Mouse (Mus musculus) adrenal gland, postnatal 4 days (tissue): Measurements from ENCODE around the gene Wasf2. TPM values are rescaled to one million over a fixed set of nuclear protein-coding genes. Genes with fewer than 3 reads are reported as not detected.
"Not testable (repeated sequence)": the region's sequence is repeated elsewhere in the genome, so short reads cannot be mapped to it uniquely, and the experiment has no call there.

Source experiments
- DNase-seq, 2 experiments: peaks; one replicate each; pipeline ENCODE4 v3.0.0; 2021 to 2022; ENCODE audit warnings: low spot score in 2 of 2, mixed read lengths in 2 of 2
- total RNA-seq, 2 experiments: library from RNA; stranded (reverse); gene quantifications; 2 replicates each; pipeline ENCODE4 v1.2.3; 2021

The Wasf2 gene
- total RNA-seq, 2 experiments from 2014 or later, result 155 to 157 TPM

DNA sequence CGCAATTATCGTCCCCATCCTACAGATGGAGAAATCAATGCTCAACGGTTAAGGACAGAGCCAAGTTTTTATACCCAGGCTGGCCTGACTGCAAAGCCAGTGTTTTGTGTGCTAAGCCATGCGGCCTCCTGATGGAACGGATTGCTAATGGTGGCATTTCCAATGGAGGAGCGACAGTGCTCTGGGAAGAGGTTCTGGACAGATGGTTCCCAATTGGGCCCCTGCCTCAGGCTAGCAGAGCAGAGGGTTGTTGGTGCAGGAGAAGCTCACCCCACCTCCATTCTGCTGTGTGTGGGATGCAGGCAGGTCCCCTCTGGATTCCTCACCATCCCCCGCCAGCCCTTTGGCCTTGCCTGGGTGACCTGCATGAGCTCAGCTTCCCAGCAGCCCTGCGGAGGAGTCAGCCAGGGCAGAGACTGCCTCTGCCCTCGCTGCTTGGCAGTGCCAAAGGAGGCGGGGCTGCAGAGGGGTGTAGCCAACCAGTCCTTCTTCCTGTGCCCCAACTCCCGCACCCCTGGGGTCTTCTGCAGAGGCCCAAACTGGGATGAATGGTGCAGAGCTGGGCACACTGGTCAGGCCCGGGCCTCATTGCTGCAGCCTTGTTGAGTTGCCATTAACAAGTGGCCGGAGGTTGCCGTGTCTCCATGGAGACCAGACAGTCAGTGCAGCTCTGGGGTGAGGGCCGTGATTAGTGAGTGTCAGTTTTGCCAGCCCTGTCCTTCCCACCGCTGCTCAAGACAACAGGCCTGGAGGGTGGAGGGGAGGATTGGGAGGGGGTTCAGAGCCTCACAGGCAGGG is 35.2 kb upstream of the Wasf2 start:
- DNase-seq, result peak; percentile 56 to 68

- not testable (repeated sequence) for DNase-seq
Observed at GRCm38 (mm10) chr4:133095734-133096065, 34.6 kb upstream of the Wasf2 start.

GRCm38 (mm10) chr4:133096671-133097070 is 33.6 kb upstream of the Wasf2 start:
- not testable (repeated sequence) for DNase-seq

GRCm38 (mm10) chr4:133101751-133102150 is 28.6 kb upstream of the Wasf2 start:
- no peak for DNase-seq

DNA sequence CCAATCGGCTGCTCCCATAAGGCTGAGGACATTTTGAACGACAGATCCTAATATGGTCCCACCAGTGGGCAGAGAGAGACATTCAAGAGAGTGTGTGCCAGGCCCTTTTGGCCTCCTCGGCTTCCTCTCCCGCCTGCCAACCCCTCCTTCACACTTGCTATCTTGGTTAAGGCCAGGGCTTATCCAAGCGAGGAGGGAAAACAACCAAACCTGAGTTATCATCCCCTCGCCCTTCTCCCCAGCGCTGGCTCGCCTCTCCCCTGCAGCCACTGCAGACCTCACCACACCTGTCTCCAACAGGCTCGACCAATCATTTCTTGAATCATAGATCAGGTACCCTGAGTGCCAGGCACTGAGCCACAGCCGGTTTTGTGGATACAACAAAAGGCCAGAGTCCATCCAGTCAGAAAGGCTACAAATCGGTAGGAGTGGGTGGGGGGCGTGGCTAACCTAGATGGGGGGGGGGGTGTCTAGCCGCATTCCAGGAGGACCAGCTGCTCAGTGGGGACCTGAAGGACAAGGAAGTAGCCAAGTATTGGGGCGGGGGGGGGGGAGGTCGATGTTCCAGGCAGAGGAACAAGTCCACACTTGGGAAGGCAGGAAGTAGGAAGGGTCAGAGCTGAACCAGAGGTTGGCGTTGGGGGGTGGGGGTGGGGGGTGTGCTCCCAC is 26.6 kb upstream of the Wasf2 start:
- DNase-seq, result no peak

DNA sequence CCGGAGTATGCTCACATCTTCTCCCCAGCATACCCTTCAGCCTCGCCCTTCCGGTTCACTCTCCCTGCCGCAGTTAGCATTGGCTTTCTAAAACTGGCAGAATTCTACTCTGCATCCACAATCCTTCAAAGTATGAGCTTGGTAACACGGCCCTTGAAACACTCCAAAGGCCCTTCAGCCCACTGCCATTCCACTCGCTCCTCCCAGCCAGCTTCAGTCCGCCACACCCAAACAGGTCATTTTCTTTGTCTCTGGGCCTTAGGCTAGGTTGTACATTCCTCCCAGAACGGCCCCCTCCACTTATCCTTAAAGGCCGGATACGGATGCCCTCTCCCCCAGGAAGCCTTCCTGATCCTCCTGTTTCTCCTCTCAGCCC is 26.1 kb upstream of the Wasf2 start:
- DNase-seq, result no peak

- DNase-seq, result no peak
Observed at GRCm38 (mm10) chr4:133106691-133107090, 23.6 kb upstream of the Wasf2 start.

DNA sequence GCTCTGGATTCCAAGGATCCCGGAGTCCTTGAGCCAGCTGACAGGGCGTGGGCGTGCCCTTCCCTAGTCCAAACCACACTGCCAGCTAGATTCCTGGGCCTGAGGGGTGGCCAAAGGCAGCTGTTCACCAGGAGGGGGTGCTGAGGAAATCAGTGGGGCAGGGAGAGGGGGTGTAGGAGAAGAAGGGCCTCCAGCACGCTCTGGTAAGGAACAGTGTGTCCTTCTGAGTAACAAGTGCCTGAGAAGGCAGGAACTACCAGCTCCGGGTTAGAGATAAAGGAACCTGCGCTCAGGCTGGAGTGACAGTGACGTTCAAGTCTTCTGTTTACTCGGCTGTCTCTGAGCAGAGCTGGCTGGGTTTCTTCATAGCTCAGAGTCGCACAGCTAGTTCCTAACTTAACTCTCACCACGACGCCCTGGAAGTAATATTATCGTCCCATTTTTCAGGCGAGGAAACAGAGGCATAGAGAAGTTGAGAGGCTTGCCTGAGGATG is 22.5 kb upstream of the Wasf2 start:
- DNase-seq, result no peak

GRCm38 (mm10) chr4:133108481-133109334 is 21.6 kb upstream of the Wasf2 start:
- no peak for DNase-seq

- no peak for DNase-seq
Observed at GRCm38 (mm10) chr4:133109335-133109801, 20.9 kb upstream of the Wasf2 start.

DNA sequence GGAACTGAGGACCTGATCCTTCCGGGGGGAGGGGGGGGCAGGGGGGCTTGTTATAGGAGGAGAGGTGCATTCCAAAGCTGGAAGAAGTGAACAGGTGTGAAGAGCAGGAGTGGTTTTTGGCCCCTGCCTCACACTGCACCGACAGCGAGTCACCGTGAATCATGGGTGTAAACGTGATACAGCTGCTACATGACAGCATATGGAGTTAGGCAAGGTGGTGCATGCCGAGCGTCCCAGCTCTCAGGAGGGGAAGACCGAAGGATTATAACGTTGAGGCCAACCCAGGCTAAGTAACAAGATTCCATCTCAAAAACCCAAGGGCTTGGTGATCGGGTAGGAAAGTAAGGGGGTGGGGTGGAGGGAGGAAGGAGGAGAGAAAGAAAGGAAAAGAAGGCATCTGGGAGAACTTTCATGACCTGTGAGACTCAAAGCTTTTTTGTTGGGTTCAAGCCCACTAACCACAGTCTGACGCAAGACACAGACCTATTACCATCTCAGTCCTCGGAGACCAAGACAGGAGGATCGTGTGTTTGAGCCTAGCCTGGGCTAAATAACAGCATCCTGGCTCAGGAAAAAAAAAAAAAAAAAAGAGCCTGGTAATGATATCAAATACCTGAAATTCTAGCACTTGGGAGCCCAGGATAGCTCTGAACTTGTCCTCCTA is 18.0 kb upstream of the Wasf2 start:
- DNase-seq, result no peak

DNA sequence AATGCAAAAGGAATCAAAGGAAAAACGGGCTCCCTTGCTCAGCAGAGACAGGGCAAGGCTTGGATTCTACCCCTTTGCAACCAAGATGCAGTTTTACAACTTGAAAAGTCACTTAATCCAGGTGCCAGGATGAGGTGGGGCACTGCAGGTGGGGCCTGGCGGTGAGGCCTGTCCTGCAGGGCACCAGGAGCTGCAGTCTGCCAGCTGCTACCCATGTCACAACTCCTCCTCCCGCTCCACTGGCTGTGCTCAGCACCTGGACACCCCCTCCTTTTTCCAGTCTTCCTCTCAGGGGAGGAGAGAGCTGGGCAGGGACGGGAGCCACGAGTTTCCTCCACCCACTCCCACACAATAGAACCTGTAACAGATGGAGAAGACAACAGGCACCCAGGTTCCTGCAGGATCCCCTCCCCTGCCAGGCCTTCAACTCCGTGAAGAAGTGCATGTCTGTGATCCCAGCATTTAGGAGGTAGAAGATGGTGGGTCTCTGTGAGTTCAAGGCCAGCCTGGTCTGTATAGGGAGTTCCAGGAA is 16.9 kb upstream of the Wasf2 start:
- DNase-seq, result no peak

DNA sequence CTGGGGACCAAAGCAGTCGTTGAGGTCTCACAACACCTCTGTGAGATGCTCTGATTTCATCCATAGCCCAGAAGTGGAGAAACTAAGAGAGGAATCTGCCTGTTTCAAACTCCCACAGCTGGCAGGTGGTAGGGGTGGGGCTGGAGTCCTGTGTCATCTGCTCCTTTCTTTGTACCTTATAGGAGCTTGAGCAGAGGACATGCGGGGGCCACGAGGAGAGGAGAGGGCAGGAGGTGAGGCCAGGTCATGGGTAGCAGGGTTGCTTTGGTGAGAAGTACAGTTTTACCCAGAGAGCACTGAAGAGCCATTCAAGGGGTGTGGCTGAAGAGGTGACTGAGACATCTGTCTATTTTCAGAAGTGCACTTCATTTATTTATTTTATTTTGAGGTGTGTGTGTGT is 15.5 kb upstream of the Wasf2 start:
- no peak for DNase-seq

- no peak for DNase-seq
Observed at GRCm38 (mm10) chr4:133115721-133116429, 14.4 kb upstream of the Wasf2 start.

GRCm38 (mm10) chr4:133116756-133117470 is 13.4 kb upstream of the Wasf2 start:
- DNase-seq, result no peak

DNA sequence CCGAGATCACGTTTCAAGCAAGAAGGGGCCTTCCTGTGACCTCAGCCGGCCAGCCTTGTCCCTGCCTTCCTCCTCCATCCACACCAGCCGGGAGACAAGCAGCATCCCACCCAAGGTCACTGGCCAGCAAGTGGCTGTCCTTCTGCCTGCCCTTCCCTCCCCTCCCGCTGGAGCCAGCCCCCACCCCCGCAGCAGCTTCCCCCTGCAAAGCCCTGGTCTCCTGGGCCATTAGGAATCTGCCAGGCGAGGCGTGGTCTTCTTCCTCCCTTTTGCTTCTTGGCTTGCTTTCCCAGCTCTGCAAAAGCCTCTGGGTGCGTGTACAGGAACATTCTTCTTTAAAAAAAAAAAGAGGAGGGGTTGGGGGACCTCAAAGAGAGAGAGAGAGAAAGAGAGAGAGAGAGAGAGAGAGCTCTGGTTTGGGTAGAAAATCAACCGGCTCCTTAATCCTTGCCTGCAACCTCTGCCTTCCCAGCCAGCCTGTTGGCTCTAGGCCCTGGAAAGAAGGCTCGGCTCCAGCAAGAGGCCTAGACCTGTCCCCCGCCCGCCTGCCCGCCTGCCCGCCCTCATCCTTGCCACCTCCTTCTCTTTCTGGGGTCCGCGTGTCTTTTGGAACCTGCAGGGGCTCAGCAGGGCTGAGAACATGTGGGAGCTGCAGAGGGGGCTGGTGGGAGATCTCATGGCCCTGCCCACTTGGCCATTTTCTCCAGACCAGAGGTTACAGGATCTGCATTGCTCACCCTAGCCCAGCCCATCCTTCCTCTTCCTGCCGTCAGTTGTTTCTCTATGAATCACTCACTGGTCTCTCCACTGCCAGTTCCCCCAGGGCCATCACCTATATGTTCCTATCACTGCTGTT is 12.5 kb upstream of the Wasf2 start:
- peak in 1 of 2 experiments; percentile 56 for DNase-seq

DNA sequence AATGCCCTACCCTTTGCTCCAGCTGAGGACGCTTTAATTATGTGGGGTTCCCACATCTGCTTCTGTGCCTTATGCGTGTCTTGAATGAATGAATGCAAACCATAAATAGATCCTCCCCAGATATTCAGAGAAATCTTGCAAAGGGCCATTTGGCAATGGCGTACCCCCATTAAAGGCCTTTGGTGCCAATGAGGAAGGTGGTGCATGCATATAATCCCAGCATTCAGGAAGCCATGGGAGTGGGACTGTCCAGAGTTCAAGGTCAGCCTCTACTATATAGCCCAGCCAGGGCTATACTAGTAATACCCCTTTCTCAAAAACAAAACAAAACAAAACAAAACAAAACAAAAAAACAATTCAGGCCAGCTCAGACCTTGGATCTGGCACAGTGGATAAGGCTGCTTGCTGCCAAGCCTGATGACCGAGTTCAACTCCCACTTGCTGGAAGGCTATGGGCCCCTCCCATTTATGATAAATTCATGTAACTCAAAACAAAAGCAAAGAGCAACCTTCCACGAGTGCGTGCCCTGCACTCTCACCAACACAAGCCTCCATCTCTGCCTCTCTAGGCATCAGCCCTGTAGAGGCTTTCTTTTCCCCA is 11.4 kb upstream of the Wasf2 start:
- no peak for DNase-seq

- no peak for DNase-seq
Observed at GRCm38 (mm10) chr4:133119579-133119978, 10.7 kb upstream of the Wasf2 start.
